Mouse (Mus musculus): ENCODE measurements around the gene Chchd10. TPM values are rescaled to one million over a fixed set of nuclear protein-coding genes. Genes with fewer than 3 reads are reported as not detected.

Gene Chchd10
- total and polyA plus RNA-seq, 2 experiments = 657 to 1,843 TPM

GRCm38 (mm10) chr10:75942736-75943477 is 10.0 kb downstream of the Chchd10 start, which contains the start of gene Vpreb3:
Gene Vpreb3 (plus strand): TSS chr10:75943057.
- WGBS = 50% methylated on average over 15 of the region's 15 CpGs
- no peak within 1 kb of the TSS for H3K4me3 ChIP-seq (ENCODE audit: insufficient read depth, low read depth, low read length)
- peak; percentile 72 for DNase-seq (ENCODE audit: extremely low read depth, low read depth, low spot score)
- no peaks in the 10 kb centered on the region for H3K79me2 ChIP-seq (ENCODE audit: control insufficient read depth, insufficient read depth, low read length)
- no peaks in the 10 kb centered on the region for H3K27me3 ChIP-seq (ENCODE audit: control insufficient read depth, insufficient read depth, low read length)
- no peak within 1 kb of the TSS for H3K27ac ChIP-seq (replicated peaks; ENCODE audit: insufficient read depth, low read depth, low read length)
- no peak within 1 kb of the TSS for H3K9ac ChIP-seq (ENCODE audit: low read depth, low read length)
- H3K36me3 ChIP-seq (ENCODE audit: control insufficient read depth, insufficient read depth, low read length) = peaks cover 2% of the 10 kb centered on the region
- no peak for TF ChIP-seq POLR2A (IDR thresholded peaks at IDR 0.05; ENCODE audit: extremely low read depth, insufficient read depth, low read length)
- no peak for TF ChIP-seq CTCF (IDR thresholded peaks at IDR 0.05; ENCODE audit: low read depth, low read length)
- peaks cover 15% of the 10 kb centered on the region for H3K4me1 ChIP-seq (ENCODE audit: control insufficient read depth, insufficient read depth, low read length)

DNA sequence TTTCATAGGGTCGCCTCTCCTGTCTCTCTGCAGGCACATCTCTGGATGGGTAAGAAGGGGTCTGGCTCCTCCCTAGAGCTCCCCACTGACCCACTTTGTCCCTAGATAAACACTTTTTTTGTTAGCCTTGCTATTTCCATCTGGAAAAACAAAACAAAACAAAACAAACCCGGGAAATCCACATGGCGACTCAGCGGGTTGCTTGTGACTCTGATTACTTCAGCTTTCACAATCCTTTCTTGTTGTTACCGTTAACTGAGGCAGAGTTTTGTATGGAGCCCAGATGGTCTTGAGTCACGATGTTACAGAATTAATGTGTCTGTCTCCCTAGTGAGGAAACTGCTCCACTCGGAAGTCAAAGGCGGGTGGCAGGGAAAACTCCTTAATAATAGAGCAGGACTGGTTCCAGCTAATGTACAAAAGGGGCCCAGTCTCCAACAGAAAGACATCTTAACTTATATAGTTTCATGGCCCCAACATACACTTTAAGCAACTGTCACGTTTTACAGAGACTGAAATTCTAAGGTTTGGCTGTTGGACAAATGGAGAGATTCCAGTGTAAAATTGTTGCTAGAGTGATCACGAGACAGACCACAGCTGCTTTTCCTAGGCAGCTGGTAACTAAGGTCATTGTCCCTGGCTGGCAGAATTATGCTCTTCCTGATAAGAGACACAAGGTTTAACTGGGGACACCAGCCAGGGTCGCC is 11.3 kb downstream of the Chchd10 start:
- no peaks in the 10 kb centered on the region for H3K79me2 ChIP-seq (ENCODE audit: control insufficient read depth, insufficient read depth, low read length)

DNA sequence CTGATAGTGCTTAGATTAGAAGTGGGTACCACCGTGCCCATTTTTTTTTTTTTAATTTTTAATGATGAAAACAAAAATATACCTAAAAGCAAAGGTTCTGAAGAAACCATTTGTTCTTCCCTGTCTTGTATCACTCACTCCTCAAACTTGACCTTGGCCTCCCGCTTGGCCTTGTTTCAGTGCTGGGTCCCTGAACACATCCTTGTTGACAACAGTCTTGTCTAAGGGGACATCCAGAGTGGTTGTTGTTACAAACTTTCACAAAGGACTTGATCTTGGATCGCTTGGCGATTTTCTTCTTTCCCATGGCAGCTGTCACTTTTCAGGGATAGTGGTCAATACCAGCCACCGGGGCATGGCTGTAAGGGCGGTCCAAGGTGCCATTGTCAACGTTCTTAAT is 12.3 kb downstream of the Chchd10 start:
- WGBS = 96% methylated on average over 7 of the region's 7 CpGs
- H3K4me3 ChIP-seq (ENCODE audit: insufficient read depth, low read depth, low read length) = no peak overlapping the region
- no peaks in the 10 kb centered on the region for H3K79me2 ChIP-seq (ENCODE audit: control insufficient read depth, insufficient read depth, low read length)
- no peak overlapping the region for H3K9ac ChIP-seq (ENCODE audit: low read depth, low read length)
- H3K4me1 ChIP-seq (ENCODE audit: control insufficient read depth, insufficient read depth, low read length) = peaks cover 11% of the 10 kb centered on the region
- no peaks in the 10 kb centered on the region for H3K36me3 ChIP-seq (ENCODE audit: control insufficient read depth, insufficient read depth, low read length)
- H3K27me3 ChIP-seq (ENCODE audit: control insufficient read depth, insufficient read depth, low read length) = no peaks in the 10 kb centered on the region
- DNase-seq (ENCODE audit: extremely low read depth, low read depth, low spot score) = no peak
- no peak for TF ChIP-seq CTCF (IDR thresholded peaks at IDR 0.05; ENCODE audit: low read depth, low read length)
- TF ChIP-seq POLR2A (IDR thresholded peaks at IDR 0.05; ENCODE audit: extremely low read depth, insufficient read depth, low read length) = no peak
- H3K27ac ChIP-seq (replicated peaks; ENCODE audit: insufficient read depth, low read depth, low read length) = no peak overlapping the region

More for the DNA sequence above, 11.3 kb downstream of the Chchd10 start:
- H3K27ac ChIP-seq (replicated peaks; ENCODE audit: insufficient read depth, low read depth, low read length) = no peak overlapping the region
- no peak overlapping the region for H3K4me3 ChIP-seq (ENCODE audit: insufficient read depth, low read depth, low read length)
- peak; percentile 87 for DNase-seq (ENCODE audit: extremely low read depth, low read depth, low spot score)
- peaks cover 11% of the 10 kb centered on the region for H3K4me1 ChIP-seq (ENCODE audit: control insufficient read depth, insufficient read depth, low read length)
- no peaks in the 10 kb centered on the region for H3K36me3 ChIP-seq (ENCODE audit: control insufficient read depth, insufficient read depth, low read length)
- no peaks in the 10 kb centered on the region for H3K27me3 ChIP-seq (ENCODE audit: control insufficient read depth, insufficient read depth, low read length)
- H3K9ac ChIP-seq (ENCODE audit: low read depth, low read length) = no peak overlapping the region
- TF ChIP-seq POLR2A (IDR thresholded peaks at IDR 0.05; ENCODE audit: extremely low read depth, insufficient read depth, low read length) (no peak), CTCF (IDR thresholded peaks at IDR 0.05; ENCODE audit: low read depth, low read length) (no peak)
- WGBS = 19% methylated on average over 11 of the region's 11 CpGs

GRCm38 (mm10) chr10:75945896-75946295 is 13.0 kb downstream of the Chchd10 start:
- H3K4me1 ChIP-seq (ENCODE audit: control insufficient read depth, insufficient read depth, low read length) = peaks cover 11% of the 10 kb centered on the region

GRCm38 (mm10) chr10:75948079-75948478 is 15.1 kb downstream of the Chchd10 start:
- whole genome bisulfite sequencing = 83% methylated on average over 5 of the region's 5 CpGs
- no peaks in the 10 kb centered on the region for H3K79me2 ChIP-seq (ENCODE audit: control insufficient read depth, insufficient read depth, low read length)
- H3K27me3 ChIP-seq (ENCODE audit: control insufficient read depth, insufficient read depth, low read length) = no peaks in the 10 kb centered on the region
- H3K9ac ChIP-seq (ENCODE audit: low read depth, low read length) = no peak overlapping the region
- DNase-seq (ENCODE audit: extremely low read depth, low read depth, low spot score) = no peak
- no peak overlapping the region for H3K27ac ChIP-seq (replicated peaks; ENCODE audit: insufficient read depth, low read depth, low read length)
- H3K36me3 ChIP-seq (ENCODE audit: control insufficient read depth, insufficient read depth, low read length) = no peaks in the 10 kb centered on the region
- TF ChIP-seq POLR2A (IDR thresholded peaks at IDR 0.05; ENCODE audit: extremely low read depth, insufficient read depth, low read length) = no peak
- no peak for TF ChIP-seq CTCF (IDR thresholded peaks at IDR 0.05; ENCODE audit: low read depth, low read length)
- H3K4me3 ChIP-seq (ENCODE audit: insufficient read depth, low read depth, low read length) = no peak overlapping the region
- H3K4me1 ChIP-seq (ENCODE audit: control insufficient read depth, insufficient read depth, low read length) = peaks cover 8% of the 10 kb centered on the region

More at GRCm38 (mm10) chr10:75945896-75946295, 13.0 kb downstream of the Chchd10 start:
- 92% methylated on average over 7 of the region's 7 CpGs for WGBS
- H3K4me3 ChIP-seq (ENCODE audit: insufficient read depth, low read depth, low read length) = no peak overlapping the region
- H3K27me3 ChIP-seq (ENCODE audit: control insufficient read depth, insufficient read depth, low read length) = no peaks in the 10 kb centered on the region
- DNase-seq (ENCODE audit: extremely low read depth, low read depth, low spot score) = no peak
- H3K27ac ChIP-seq (replicated peaks; ENCODE audit: insufficient read depth, low read depth, low read length) = no peak overlapping the region
- H3K9ac ChIP-seq (ENCODE audit: low read depth, low read length) = no peak overlapping the region
- TF ChIP-seq CTCF (IDR thresholded peaks at IDR 0.05; ENCODE audit: low read depth, low read length) (no peak), POLR2A (IDR thresholded peaks at IDR 0.05; ENCODE audit: extremely low read depth, insufficient read depth, low read length) (no peak)
- H3K36me3 ChIP-seq (ENCODE audit: control insufficient read depth, insufficient read depth, low read length) = no peaks in the 10 kb centered on the region
- no peaks in the 10 kb centered on the region for H3K79me2 ChIP-seq (ENCODE audit: control insufficient read depth, insufficient read depth, low read length)

All from liver, adult 2 months (tissue).